Mouse (Mus musculus) embryo, embryonic 9.5 days (tissue): ENCODE results near the gene Grm8.
A peak's percentile ranks its signal among the peaks of the same experiment; 100 is the strongest.
"Not testable (repeated sequence)": the region's sequence is repeated elsewhere in the genome, so short reads cannot be mapped to it uniquely, and the experiment has no call there.

Experiments used
- DNase-seq: peaks from one replicate; pipeline ENCODE4 v3.0.0-alpha.2; 2017; ENCODE audit errors: extremely low spot score

Gene Grm8

DNA sequence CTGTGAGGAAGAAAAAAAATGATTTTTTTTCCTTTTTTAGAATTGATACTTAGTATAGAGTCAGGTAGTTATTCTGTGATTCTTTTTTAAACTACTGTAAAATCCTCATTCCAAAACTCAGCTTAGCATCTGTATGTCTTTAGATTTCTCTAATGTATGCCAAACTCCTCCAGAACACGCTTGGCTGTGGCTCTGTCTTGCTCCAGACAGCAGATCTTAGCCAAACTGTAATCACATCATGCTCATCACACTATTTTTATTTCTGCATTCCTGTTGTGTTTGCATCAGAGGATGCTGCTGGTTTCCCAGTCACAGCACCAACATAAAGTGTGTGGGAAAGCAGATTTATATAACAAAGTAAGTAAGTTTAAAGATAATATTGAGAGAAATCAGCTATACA, 249.2 kb downstream of the Grm8 start:
- no peak for DNase-seq

DNA sequence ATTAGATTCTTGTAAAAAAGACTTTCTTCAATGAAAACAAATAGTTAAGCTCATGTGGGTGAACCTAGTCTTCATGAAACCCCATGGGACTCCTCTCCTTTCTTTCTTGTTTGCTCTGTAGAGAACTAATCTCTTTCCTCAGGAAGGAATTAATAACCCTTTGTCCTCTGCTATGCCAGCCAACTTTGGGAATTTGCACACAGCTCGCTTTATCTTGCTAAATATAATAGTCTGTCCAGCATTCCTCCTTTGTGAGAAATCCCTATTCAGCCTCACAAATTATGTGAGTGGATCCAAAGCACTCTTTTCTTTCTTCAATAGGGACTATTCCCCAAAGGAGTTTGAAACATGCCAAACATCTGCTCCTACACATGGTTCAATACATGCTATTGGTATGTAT, 285.3 kb downstream of the Grm8 start:
- no peak for DNase-seq

DNA sequence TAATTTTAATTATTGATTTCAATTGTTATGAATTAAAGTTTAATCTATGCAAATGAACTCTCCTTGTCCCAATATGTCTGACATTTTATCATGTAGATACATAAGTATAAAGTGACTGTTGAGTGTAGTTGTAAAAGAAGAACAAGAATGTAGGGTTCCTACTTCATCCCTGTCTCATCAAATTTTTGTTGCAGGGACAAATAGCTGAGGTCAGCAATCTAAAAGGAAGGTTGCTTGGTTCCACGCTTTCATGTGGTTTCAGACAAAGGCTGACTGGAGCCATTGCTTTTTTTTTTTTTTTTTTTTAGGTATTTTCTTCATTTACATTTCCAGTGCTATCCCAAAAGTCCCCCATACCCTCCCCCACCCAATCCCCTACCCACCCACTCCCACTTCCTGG, 298.8 kb downstream of the Grm8 start:
- no peak for DNase-seq

DNA sequence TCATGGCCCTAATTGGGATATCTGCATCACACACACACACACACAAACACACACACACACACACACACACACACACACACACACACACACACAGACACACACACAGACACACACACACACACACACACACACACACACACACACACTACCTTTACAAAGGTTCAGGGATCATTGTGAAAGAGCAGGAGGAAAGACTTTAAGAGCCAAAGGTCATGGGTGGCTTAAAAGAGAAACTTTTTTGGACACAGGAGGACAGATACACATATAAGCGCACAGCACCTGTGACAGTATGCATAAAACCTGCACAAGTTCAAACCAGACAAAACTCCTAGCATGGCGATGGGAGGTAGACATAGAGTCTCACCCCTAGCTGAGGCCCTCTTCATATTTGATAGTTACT, 315.2 kb downstream of the Grm8 start:
- not testable (repeated sequence) for DNase-seq

DNA sequence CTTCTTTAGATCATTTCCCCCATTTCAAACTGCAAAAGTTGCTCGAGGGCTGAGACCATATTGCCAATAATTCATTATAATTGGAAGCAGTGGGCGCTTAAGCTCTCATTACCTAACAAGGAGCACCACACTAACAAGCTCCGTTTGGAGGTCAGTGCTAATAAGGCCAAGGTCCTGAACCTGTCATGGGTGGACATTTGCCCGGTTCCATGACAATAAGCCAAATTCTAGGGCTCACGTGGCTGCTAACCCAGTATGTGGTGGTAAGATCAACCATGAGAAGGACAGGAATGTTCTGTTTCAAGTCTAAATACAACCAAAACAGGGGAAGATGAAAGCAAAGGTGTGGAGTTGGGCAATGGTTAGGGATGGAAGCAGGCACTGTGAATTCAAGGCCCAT, 322.2 kb downstream of the Grm8 start:
- no peak for DNase-seq

DNA sequence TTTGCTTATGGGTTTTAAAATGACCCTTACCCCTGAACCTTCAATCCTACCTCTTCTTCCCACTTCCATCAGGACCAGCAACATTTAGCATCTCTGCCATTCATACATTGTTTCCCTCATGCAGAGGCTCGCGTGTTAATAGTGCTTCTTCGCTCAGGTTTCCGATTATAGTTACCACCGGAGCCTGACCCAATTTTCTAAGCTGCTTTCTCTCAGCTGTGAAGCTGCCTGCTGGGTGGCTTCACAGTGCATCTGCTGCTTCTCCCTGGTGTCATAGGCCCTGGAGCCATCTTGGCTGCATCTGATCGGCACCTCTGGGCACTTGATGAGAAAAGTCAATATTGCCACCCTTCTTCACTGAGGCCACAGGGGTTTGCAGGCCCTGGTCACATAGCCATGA, 325.0 kb downstream of the Grm8 start:
- no peak for DNase-seq

DNA sequence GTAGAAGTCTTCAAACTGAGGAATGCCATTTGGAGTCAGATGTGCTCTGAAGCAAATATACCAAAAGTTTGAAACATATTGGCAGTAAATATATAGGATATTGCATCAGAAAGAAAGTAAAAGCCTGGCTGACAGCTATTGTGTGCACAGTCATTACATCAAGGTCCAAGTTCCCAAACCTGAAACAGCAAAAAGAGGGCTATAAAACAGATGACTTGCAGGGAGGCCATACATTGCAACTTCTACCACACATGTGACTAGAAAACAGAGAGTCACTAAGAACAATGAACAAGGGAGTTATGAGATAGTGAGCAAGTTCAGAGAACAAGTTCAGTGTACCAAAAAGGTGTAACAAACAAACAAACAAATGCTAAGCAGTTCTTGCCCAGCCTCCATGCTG, 328.2 kb downstream of the Grm8 start:
- no peak for DNase-seq

DNA sequence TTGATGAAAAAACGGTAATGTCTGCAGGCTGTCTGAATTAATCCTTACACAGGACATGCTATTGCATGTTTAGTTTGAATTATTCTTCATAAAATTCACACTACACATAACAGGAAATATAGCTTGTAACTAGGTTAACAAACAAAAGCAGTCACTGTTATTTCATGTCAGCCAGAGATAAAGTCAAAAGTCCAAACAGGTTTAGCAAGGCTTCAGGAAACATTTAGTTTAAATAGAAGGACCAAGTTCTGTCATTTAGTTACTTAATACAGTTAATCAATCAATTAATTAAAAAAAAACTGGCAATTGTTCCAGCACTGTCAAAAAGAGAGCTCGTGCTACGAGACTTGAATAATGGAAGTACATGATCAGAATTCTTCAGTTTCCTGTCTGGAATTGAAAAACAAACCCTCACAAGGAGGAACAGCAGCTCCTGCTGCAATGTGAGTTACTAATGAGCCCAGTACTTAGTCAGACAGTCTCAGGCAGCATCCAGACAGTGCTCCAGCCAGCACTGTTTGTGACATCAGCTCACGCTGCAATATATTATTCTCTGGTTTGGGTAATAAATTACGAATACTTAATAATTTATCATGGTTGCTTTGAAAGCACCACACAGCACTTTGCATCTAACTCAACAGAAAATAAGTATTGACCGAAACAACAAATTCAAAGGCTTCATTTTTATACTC, 334.0 kb downstream of the Grm8 start:
- DNase-seq: no peak

DNA sequence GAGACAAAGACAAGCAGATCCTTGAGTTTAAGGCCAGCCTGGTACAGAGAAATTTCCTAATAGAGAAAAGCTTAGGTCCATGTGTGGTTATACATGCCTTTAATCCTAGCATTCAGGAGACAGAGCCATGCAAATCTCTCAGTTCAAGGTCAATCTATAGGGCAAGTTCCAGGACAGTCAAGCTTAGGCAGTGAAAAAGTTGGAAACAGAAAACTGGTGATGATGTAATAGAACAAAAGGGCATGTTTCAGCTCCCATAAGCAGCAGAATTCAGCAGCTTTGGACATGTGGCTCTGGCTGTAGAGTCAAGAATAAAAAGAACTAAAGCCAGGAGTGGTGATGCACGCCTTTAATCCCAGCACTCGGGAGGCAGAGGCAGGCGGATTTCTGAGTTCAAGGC, 336.2 kb downstream of the Grm8 start:
- DNase-seq: no peak

DNA sequence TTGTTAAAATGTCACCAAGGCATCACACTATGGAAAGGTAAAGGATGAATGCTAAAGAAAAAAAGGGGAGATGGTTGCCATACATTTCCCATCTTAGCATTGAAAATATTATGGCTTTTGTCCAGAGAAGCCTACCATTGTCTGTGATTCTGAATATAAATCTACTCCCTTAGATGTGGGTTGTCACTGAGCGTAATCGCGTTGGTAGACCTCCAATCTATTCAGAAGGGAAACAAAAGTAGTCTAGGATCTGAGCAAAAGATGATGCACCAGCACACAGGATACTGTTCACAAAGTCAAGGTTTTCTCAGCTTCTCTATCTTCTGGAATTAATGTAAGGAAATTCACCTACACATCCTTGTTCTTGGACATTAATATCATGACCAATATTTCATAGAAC, 345.4 kb downstream of the Grm8 start:
- DNase-seq: no peak

DNA sequence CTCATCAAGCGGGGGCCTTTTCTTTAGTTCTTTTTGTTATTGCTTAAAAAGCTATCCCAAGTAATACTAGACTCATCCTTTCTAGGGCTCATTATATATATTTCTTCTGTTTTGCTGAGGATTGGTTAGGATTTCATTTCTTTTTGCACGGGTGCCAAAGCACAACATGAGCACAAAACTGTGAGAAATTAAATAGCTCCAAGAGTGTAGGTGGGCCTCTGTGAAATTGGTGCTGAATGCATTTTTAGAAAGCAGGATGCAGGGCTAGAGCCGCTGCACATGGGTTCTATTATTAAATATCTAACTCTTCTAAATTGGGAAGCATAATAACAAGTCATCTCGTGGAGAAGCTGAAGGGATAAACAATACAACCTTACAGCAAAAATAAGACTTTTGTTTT, 345.8 kb downstream of the Grm8 start:
- DNase-seq: no peak

DNA sequence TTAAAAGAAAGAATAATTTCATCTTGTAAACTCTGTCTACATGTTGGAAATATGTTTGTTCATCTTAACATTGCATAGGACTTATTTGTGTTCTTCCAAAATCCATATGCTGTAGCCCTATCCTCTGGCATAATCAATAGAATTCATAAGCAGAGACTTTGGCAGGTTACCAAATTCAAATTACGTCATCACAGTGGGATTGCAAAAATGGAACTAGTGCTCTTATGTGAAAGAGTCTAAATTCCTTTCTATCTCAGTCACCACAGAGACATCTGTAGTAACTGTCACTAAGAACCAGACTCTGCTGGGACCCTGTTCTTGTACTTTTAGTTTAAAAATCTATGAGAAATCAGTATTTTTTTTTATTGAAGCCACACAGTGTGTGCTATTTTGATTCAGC, 352.7 kb downstream of the Grm8 start:
- no peak for DNase-seq

DNA sequence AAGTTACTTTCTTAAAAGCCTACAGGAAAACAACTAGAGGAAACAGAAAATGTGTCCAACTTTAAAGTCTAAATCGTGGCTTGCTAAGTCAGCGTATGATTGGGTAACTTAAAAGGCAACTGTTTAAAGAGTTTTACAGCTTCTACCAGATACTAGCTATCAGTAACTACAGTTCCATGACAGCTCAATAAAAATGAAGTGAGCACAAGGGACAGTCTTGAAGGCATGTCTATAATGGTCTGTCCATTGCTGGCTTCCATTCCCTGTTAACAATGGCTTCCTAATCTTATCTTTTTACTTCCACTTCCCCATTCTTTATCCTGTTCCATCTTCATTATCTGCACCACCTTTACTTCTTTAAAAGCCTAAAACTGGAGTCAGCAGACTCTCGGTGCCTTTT, 353.6 kb downstream of the Grm8 start:
- DNase-seq: no peak

DNA sequence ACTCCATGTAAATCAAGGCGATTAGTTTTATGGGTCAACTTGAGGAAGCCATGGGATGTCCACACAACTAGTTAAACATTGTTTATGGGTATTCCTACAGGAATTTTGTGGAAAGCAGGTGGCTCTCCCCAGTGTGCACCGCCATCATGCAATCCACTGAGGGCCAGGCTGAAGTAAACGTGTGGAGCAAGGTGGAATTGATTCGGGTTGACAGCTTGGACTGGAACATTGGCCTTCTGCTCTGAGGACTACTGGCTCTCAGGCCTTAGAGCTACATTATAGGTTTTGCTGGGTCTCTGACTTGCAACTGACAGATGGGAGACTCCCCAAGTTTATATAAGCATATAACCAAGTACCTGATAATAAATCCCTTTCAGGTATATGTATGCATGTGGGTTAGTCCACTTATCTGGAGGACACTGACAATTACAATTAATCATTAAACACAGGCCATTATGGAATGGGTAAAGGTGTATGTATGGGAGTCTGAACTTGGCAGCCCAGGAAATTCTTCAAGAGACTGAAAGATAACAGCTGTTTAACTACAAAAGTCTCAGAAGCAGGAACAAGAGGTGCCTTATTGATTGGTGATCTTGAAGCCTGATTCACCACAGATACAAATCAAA, 359.2 kb downstream of the Grm8 start:
- DNase-seq: no peak

DNA sequence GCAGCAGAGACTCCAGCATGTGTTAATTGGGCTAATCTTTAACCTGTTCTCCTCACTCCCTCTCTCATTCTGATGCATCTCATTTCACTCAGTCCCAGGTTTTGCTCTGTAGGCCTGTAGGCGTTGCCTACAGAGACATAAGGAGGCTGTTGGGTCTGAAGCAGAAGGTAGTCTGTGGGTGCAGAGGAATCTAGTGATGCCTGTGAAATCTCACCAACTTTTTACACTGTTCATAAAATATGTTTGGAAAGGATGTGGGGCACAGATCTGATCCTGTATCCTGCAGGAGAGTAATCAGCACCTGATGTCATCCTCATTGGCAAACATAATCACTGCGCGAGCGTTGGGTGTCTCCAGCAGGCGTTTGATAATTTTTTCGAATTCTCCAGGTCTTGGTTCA, 372.9 kb downstream of the Grm8 start:
- DNase-seq: no peak

DNA sequence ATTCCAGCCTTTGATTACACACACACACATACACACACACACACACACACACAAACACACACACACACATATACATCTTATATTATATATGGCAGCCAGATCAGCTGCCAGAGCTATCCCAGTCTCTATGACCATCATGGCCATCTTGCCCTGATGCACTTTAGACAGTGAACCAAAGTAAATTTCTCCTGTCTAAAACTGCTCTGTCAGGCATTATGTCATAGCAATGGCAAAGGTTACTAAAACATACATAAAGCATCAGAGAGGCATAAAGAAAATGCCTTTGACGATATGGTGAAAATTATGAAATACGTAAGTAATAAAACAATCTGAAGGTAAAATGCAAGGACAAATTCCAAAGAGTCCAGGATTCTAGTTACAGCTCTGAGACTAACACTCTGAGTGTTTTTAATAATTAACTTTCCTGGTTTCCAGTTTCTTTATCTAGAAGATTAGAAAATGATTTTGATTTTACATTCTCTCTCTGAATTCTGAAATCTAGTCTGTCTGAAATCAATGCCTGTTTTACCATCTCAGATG, 381.6 kb downstream of the Grm8 start:
- DNase-seq: no peak

DNA sequence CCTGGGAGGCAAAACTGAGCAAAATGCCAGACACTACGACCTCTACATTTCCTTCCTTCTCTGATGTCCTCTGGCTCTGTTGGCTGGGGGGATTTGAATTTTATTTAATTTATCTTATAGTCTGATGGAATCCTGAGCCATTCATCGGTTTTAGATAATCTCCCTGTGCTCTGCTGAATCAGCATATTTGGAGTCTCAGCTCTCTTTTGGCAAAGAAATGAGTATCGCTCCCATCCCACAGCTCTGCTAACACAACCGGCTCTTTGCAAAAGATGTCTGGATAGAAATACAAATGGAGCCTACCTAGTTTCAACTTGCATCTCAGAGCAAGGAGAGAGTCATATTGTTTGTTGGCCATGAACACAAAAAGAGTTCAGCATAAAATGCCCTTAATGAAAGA, 388.5 kb downstream of the Grm8 start:
- no peak for DNase-seq

DNA sequence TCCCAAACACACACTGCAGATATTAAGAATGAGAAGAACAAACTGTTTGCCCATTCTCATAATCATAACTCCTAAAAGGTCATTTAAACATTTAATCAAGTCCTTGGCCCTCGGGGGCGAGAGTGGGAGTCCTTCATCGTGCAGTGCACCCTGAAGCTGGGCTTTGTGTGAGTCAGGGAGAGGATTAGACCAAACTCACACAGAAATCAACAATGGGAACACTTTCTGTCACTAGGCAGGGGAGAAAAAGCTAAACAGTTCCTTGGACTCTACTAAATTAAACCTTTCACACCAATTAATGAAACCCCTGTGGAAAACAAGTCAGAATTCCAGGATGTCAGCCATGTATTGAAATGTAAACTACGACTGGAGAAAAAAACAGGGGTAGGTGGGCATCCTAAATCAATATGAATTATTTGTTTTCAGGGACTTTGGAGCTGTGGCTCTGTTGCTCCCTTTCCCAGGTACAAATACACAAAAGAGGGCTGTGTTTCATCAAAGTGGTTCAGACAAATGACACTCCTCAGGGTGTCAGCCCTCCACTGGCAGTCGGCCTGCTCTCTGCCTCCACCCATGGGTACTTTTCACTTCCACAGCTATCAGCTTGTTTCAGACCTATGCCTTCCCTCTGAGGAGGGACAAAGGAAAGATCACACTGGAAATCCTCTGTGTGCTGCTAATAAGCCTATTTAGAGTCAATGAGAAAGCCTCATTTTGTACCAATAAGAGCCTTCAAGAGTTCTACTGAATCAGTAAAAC, 389.1 kb downstream of the Grm8 start:
- no peak for DNase-seq

DNA sequence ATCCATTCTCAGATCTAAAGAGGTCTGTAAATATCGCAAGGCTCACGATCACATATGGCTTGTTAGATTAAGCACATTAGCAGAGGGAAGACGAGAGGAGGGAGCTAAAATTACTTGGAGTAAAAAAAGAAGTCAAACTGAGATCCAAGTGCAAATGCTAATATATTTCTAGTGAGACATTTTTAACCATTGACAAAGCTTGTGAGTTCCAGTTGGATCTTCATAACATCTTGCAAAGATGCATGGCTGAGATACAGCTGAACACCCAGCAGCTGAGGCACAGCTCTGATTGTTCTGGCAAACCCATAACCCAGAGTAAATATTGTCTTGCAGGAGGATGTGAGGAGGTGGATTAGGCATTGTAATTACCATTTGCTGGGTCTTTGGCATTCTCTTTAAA, 445.6 kb downstream of the Grm8 start:
- DNase-seq: no peak

DNA sequence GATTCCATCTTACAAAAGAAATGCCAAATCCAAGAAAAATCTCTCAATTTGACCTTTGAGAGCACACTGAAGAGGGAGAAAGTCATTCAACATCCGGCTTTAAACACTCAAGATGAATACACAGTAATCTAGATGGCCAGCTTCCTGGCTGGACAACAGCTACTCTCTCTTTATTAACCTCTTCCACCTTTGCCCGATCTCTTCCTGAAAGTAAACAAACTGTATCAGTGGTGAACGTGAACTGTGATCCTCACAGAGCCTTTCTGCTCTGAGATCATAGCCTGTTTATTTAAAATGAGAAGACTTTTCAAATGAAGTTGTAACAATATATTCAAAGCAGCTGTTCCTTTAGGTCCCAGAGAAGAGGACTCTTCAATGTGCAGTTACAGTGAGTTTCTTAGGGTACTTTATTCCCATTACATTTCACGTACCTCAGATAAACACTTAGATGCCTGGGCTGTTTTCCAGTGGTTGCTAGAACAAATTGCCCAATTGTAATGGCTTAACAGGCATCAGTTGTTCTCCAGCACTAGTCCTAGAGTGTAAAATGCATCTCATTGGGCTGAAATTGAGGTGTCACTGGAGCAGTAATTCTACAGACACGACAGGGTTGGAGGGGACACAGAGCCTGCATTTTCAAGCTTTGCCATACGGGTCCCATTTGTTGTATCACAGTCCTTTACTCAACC, 473.1 kb downstream of the Grm8 start:
- DNase-seq: peak; percentile 3

DNA sequence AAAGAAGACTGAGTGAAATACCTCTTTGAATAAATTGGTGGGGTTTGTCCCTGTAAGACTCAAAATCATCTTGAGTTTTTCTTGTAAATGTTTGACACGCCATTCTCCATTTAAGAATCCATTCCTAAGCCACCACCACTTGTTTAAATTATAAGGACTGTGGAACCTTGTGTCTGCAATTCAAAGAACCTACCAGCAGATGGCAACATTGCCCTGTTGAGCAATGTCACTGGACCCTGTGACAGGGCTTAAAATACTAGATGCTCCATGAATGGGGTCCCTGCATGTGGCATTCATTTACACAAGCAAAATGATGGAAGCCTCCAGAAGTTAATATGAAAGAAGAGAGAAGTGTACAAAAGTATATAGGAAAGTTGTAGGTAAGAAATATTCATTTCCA, 477.5 kb downstream of the Grm8 start:
- DNase-seq: peak; percentile 67

DNA sequence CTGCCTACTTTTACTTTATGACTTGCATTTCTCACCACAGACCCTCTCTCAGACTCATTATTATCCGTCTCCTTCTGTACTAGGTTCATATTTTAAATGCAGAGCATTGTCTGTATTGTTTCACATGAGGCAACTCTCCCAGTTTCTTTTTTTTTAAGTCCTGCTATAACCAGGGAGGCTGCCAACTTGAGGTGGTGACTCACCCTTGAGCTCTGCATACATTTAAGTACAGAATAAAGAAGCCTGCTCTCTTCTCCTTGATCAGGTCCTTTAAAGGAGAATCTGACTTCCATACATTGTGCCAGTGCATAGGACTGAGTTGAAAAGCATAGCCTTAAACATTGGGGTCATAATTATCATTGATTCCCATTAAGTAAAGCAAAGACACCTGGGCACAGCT, 488.5 kb downstream of the Grm8 start:
- no peak for DNase-seq
